ENCODE assay signal across 28 mouse cellular contexts in the genomic region with DNA sequence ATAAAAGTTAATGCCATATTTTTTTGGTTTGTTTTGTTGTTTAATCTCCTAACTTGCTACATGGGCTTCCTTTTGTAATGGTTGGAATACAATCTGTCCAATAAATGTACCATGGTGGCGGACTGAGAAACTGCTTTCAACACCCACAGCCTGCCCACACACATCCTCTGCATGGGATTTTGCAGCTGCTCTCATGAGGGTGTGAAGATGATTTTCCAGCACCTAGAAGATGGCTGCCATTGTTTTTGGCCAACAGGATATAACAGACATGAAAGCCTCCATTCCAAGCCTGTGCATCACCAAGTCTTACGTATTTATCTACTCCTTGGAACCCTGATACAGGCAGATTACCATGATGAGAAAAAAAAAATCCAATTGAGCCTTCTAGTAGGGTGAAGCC.
DNase-seq lines count a peak whose midpoint lies in the region; ATAC-seq and TF ChIP-seq lines count a peak whose summit lies in the region.
"Had no signal": no experiment of that assay in that cellular context is flagged by ENCODE, and none has a peak within 500 bp of the region (broad histone marks: within the 10 kb centered on the region; RNA-seq: fewer than 3 reads in every experiment).

No protein-coding gene starts in this region.

- no peak overlapping the region for H3K4me3 ChIP-seq in forebrain, postnatal 0 days (ENCODE audit: low read depth, low read length)
- no peak overlapping the region for H3K4me3 ChIP-seq in forebrain, embryonic 15.5 days
- no peak overlapping the region for H3K4me3 ChIP-seq in midbrain, embryonic 15.5 days
- H3K4me3 ChIP-seq: erythroblast, embryonic 14.5 days; heart, embryonic 10.5 days; heart, embryonic 15.5 days; hindbrain, embryonic 13.5 days; limb, embryonic 10.5 days; limb, embryonic 15.5 days had no signal

- no peak for ATAC-seq in forebrain, postnatal 0 days
- ATAC-seq in forebrain, embryonic 15.5 days (replicated peaks): no peak
- peak; percentile 26 for ATAC-seq in inflammation-experienced regulatory T-cells, adult 6 months
- ATAC-seq in midbrain, embryonic 15.5 days (replicated peaks): no peak
- ATAC-seq: intestine, postnatal 0 days; Patski had no signal

- 0 out of 2 replicates have a peak overlapping the region, but pooled peaks have one; percentile 1 for H3K27ac ChIP-seq in forebrain, postnatal 0 days (ENCODE audit: low read depth, low read length)
- H3K27ac ChIP-seq in forebrain, embryonic 15.5 days (replicated peaks): no peak overlapping the region
- H3K27ac ChIP-seq in midbrain, embryonic 15.5 days: no peak overlapping the region
- H3K27ac ChIP-seq: heart, embryonic 10.5 days; heart, embryonic 15.5 days; hindbrain, embryonic 13.5 days; limb, embryonic 10.5 days; limb, embryonic 15.5 days; liver, embryonic 14.5 days had no signal

- H3K4me1 ChIP-seq in forebrain, postnatal 0 days (ENCODE audit: insufficient read depth): no peaks in the 10 kb centered on the region
- 0 out of 2 replicates have a peak, but pooled peaks cover 3% of the 10 kb centered on the region for H3K4me1 ChIP-seq in forebrain, embryonic 15.5 days
- H3K4me1 ChIP-seq in midbrain, embryonic 15.5 days: no peaks in the 10 kb centered on the region
- H3K4me1 ChIP-seq: heart, embryonic 15.5 days; hindbrain, embryonic 13.5 days; limb, embryonic 15.5 days had no signal

- H3K9me3 ChIP-seq in forebrain, postnatal 0 days (ENCODE audit: low read length): no peaks in the 10 kb centered on the region
- H3K9me3 ChIP-seq in forebrain, embryonic 15.5 days: no peaks in the 10 kb centered on the region
- H3K9me3 ChIP-seq in midbrain, embryonic 15.5 days: no peaks in the 10 kb centered on the region
- H3K9me3 ChIP-seq: heart, embryonic 10.5 days; heart, embryonic 15.5 days; hindbrain, embryonic 13.5 days; limb, embryonic 10.5 days; limb, embryonic 15.5 days had no signal

- no peak for TF ChIP-seq CTCF in forebrain, postnatal 0 days (IDR thresholded peaks at IDR 0.05; ENCODE audit: low read depth)

- H3K9ac ChIP-seq in forebrain, postnatal 0 days: no peak overlapping the region
- no peak overlapping the region for H3K9ac ChIP-seq in forebrain, embryonic 15.5 days (replicated peaks)
- no peak overlapping the region for H3K9ac ChIP-seq in midbrain, embryonic 15.5 days
- H3K9ac ChIP-seq: heart, embryonic 15.5 days; hindbrain, embryonic 13.5 days; limb, embryonic 15.5 days; liver, embryonic 14.5 days had no signal

- no peaks in the 10 kb centered on the region for H3K27me3 ChIP-seq in forebrain, postnatal 0 days (ENCODE audit: insufficient read depth, low read length)
- no peaks in the 10 kb centered on the region for H3K27me3 ChIP-seq in forebrain, embryonic 15.5 days
- peaks cover 3% of the 10 kb centered on the region; the same call in 1 of the 2 replicates for H3K27me3 ChIP-seq in midbrain, embryonic 15.5 days (replicated peaks)
- H3K27me3 ChIP-seq: heart, embryonic 15.5 days; limb, embryonic 15.5 days; Patski had no signal

- no peaks in the 10 kb centered on the region for H3K36me3 ChIP-seq in forebrain, postnatal 0 days (ENCODE audit: insufficient read depth)
- H3K36me3 ChIP-seq in forebrain, embryonic 15.5 days: no peaks in the 10 kb centered on the region
- H3K36me3 ChIP-seq in midbrain, embryonic 15.5 days (replicated peaks): no peaks in the 10 kb centered on the region
- H3K36me3 ChIP-seq: heart, embryonic 10.5 days; heart, embryonic 15.5 days; hindbrain, embryonic 13.5 days; limb, embryonic 10.5 days; limb, embryonic 15.5 days had no signal

- WGBS in forebrain, postnatal 0 days: 79% methylated on average over 2 of the region's 2 CpGs
- WGBS in forebrain, embryonic 15.5 days: 97% methylated on average over 2 of the region's 2 CpGs
- 94% methylated on average over 2 of the region's 2 CpGs for WGBS in midbrain, embryonic 15.5 days

- DNase-seq in forebrain, postnatal 0 days: no peak
- DNase-seq in layer of hippocampus, adult 9-11 months: peak; percentile 28
- no peak for DNase-seq in layer of hippocampus, adult 9-10 months (ENCODE audit: low spot score)
- DNase-seq in CD4-positive helper T cell, adult 2 months (ENCODE audit: low read depth, low spot score): peak; percentile 18
- DNase-seq: adrenal gland, postnatal 36 days; cerebellum, adult 2 months; cerebellum, postnatal 14 days; gastrocnemius, postnatal 14 days; heart, postnatal 36 days; kidney, adult 9 months; kidney, postnatal 10 days; lung, adult 2 months; lung, postnatal 10 days; midbrain, embryonic 14.5 days; spleen, adult 18-20 months; thymus, postnatal 14 days had no signal

- H3K4me2 ChIP-seq in forebrain, postnatal 0 days (ENCODE audit: low read depth): no peak overlapping the region
- H3K4me2 ChIP-seq in forebrain, embryonic 15.5 days (replicated peaks): no peak overlapping the region
- no peak overlapping the region for H3K4me2 ChIP-seq in midbrain, embryonic 15.5 days
- H3K4me2 ChIP-seq: heart, embryonic 15.5 days; hindbrain, embryonic 13.5 days; limb, embryonic 15.5 days had no signal

Comparison
In these comparisons a context has a peak if more than half of its experiments do, and no peak if none do; other contexts are left out.
1. DNase-seq: peak in layer of hippocampus, adult 9-11 months (single experiment) and CD4-positive helper T cell, adult 2 months (single experiment); none in forebrain, postnatal 0 days (single experiment) and layer of hippocampus, adult 9-10 months (single experiment).